Mouse (Mus musculus): Measurements from ENCODE around the gene Rusc2. TPM values are rescaled to one million over a fixed set of nuclear protein-coding genes. Genes with fewer than 3 reads are reported as not detected.

Gene Rusc2
- polyA plus RNA-seq, 1 experiment, result 8.5 TPM

- Histone ChIP-seq H3K36me3 (ENCODE audit: control insufficient read depth, insufficient read depth, low read length) (no peaks in the 10 kb centered on the region), H3K27me3 (ENCODE audit: control insufficient read depth, insufficient read depth, low read length) (no peaks in the 10 kb centered on the region), H3K4me1 (ENCODE audit: control insufficient read depth, insufficient read depth, insufficient read length) (no peaks in the 10 kb centered on the region), H3K4me3 (ENCODE audit: extremely low read depth, insufficient read depth, insufficient read length) (no peak overlapping the region), H3K27ac (ENCODE audit: insufficient read depth, low read length) (no peak overlapping the region)
- TF ChIP-seq POLR2A (IDR thresholded peaks at IDR 0.05; ENCODE audit: low read depth, low read length), result no peak
- no peak for TF ChIP-seq CTCF (IDR thresholded peaks at IDR 0.05; ENCODE audit: extremely low read depth, insufficient read depth, insufficient read length, insufficient replicate concordance)
- DNase-seq (ENCODE audit: low read depth in 1 of 2, low spot score in 2 of 2), result no peak
- WGBS, result 79% methylated on average over 2 of the region's 2 CpGs
Measured at GRCm38 (mm10) chr4:43344932-43345331, 36.8 kb upstream of the Rusc2 start.

DNA sequence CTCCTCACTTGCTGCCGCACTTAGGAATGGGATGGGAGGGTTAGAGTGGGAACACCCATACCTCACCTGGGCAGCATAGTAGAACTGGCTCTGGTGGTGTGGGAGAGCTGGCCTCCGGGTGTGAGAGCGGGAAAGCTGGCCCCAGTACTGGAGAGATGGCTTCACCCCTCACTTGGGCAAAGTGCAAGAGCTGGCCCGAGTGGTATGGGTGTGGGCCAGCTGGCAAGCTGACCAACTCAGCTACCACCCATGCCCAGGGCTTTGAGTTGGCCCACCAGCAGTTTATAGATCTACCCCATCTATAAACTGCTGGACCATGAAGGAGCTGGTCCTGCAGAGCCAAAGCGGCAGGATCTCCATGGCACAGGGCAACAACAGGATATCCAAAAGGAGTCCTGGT lies 32.6 kb upstream of the Rusc2 start:
- no peaks in the 10 kb centered on the region for H3K36me3 ChIP-seq (ENCODE audit: control insufficient read depth, insufficient read depth, low read length)
- no peak for TF ChIP-seq CTCF (IDR thresholded peaks at IDR 0.05; ENCODE audit: extremely low read depth, insufficient read depth, insufficient read length, insufficient replicate concordance)
- TF ChIP-seq POLR2A (IDR thresholded peaks at IDR 0.05; ENCODE audit: low read depth, low read length), result no peak
- 95% methylated on average over 5 of the region's 5 CpGs for WGBS
- no peak for DNase-seq (ENCODE audit: low read depth in 1 of 2, low spot score in 2 of 2)
- no peak overlapping the region for H3K27ac ChIP-seq (ENCODE audit: insufficient read depth, low read length)
- no peaks in the 10 kb centered on the region for H3K27me3 ChIP-seq (ENCODE audit: control insufficient read depth, insufficient read depth, low read length)
- no peaks in the 10 kb centered on the region for H3K4me1 ChIP-seq (ENCODE audit: control insufficient read depth, insufficient read depth, insufficient read length)
- H3K4me3 ChIP-seq (ENCODE audit: extremely low read depth, insufficient read depth, insufficient read length), result no peak overlapping the region

DNA sequence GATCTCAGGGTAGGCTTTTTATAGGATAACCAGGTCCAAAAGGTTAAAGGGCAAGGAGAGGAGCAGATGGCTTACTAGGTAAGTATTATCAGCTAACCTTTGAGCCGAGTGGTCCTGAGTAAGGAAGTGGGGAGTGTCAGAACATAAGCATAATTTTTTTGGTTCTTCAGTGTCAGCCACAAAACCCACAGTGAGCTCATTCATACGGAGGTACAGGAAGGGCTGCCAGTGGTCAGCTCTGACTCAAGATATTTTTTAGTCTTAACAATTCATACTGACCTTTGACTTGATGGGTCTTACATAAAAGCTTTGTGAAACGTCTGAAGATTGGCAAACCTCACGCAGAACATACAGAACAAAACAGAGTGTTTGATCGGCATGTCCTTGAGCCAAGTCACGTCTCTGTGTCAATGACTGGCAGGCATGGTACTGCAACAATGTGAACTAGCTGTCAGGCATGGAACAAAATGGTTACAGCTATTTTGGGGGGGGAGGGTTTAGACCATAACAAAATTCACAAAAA lies 31.7 kb upstream of the Rusc2 start:
- Histone ChIP-seq H3K4me3 (ENCODE audit: extremely low read depth, insufficient read depth, insufficient read length) (no peak overlapping the region), H3K27ac (ENCODE audit: insufficient read depth, low read length) (no peak overlapping the region), H3K27me3 (ENCODE audit: control insufficient read depth, insufficient read depth, low read length) (no peaks in the 10 kb centered on the region), H3K36me3 (ENCODE audit: control insufficient read depth, insufficient read depth, low read length) (no peaks in the 10 kb centered on the region), H3K4me1 (ENCODE audit: control insufficient read depth, insufficient read depth, insufficient read length) (no peaks in the 10 kb centered on the region)
- WGBS, result 53% methylated on average over 6 of the region's 6 CpGs
- TF ChIP-seq POLR2A (IDR thresholded peaks at IDR 0.05; ENCODE audit: low read depth, low read length), result no peak
- no peak for DNase-seq (ENCODE audit: low read depth in 1 of 2, low spot score in 2 of 2)

DNA sequence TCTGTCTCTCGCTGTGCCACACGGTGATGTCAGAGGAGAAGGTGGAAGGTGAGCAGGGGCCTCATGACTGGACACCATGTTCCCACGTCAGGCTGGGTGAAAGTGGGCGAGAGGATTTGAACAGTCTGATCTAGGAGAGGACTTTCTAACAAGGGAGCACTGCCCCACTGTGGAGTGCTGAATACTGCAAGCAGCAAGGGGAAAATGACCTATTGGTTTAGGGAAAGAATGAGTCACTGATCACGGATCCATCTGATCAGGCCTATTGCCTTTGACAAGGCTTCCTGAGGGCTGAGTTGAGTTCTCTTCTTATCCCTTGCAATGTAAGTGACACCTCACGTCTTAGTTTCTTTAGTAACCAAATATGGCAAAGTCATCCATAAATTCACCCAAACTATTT lies 28.1 kb upstream of the Rusc2 start:
- no peaks in the 10 kb centered on the region for H3K4me1 ChIP-seq (ENCODE audit: control insufficient read depth, insufficient read depth, insufficient read length)
- H3K36me3 ChIP-seq (ENCODE audit: control insufficient read depth, insufficient read depth, low read length), result no peaks in the 10 kb centered on the region
- H3K4me3 ChIP-seq (ENCODE audit: extremely low read depth, insufficient read depth, insufficient read length), result no peak overlapping the region
- TF ChIP-seq POLR2A (IDR thresholded peaks at IDR 0.05; ENCODE audit: low read depth, low read length) (no peak), CTCF (IDR thresholded peaks at IDR 0.05; ENCODE audit: extremely low read depth, insufficient read depth, insufficient read length, insufficient replicate concordance) (no peak)
- WGBS, result 88% methylated on average over 6 of the region's 6 CpGs
- DNase-seq (ENCODE audit: low read depth in 1 of 2, low spot score in 2 of 2), result no peak
- H3K27ac ChIP-seq (ENCODE audit: insufficient read depth, low read length), result no peak overlapping the region
- no peaks in the 10 kb centered on the region for H3K27me3 ChIP-seq (ENCODE audit: control insufficient read depth, insufficient read depth, low read length)

DNA sequence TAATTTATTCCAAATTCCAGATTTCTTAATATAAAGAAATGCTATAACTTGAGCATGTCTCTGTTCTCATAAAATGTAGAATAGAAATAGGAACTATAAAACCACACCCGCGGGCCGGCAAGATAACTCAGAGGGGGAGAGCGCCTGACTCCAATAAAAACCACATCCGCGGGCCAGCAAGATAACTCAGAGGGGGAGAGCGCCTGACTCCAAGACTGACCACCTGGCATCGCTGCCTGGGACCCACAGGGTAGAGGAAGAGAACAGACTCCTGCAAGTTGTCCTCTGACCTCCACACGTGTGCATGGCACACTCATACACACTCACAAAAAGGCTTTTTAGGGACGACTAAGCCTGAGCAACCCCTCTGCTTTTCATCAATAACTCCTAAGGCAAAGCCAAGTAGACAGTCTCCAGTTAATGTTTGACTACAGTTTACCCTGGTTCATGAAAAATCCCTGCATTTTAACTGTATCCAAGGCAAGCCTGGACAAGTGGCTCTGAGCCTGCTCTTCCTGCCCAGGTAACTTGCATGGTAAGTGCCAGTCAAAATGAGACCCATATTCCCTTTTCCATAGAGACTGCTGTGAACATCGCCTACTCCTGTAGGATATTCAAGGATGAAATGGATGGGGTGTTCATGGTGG lies 16.7 kb upstream of the Rusc2 start:
- H3K4me3 ChIP-seq (ENCODE audit: extremely low read depth, insufficient read depth, insufficient read length), result no peak overlapping the region

GRCm38 (mm10) chr4:43367295-43367694 lies 14.5 kb upstream of the Rusc2 start:
- DNase-seq (ENCODE audit: low read depth in 1 of 2, low spot score in 2 of 2), result no peak
- TF ChIP-seq CTCF (IDR thresholded peaks at IDR 0.05; ENCODE audit: extremely low read depth, insufficient read depth, insufficient read length, insufficient replicate concordance), result no peak
- TF ChIP-seq POLR2A (IDR thresholded peaks at IDR 0.05; ENCODE audit: low read depth, low read length), result no peak
- Histone ChIP-seq H3K4me3 (ENCODE audit: extremely low read depth, insufficient read depth, insufficient read length) (no peak overlapping the region), H3K4me1 (ENCODE audit: control insufficient read depth, insufficient read depth, insufficient read length) (no peaks in the 10 kb centered on the region), H3K27ac (ENCODE audit: insufficient read depth, low read length) (no peak overlapping the region), H3K36me3 (ENCODE audit: control insufficient read depth, insufficient read depth, low read length) (no peaks in the 10 kb centered on the region), H3K27me3 (ENCODE audit: control insufficient read depth, insufficient read depth, low read length) (no peaks in the 10 kb centered on the region)
- WGBS, result 82% methylated on average over 5 of the region's 5 CpGs

More for the DNA sequence above, 16.7 kb upstream of the Rusc2 start:
- Histone ChIP-seq H3K4me1 (ENCODE audit: control insufficient read depth, insufficient read depth, insufficient read length) (no peaks in the 10 kb centered on the region), H3K36me3 (ENCODE audit: control insufficient read depth, insufficient read depth, low read length) (no peaks in the 10 kb centered on the region), H3K27me3 (ENCODE audit: control insufficient read depth, insufficient read depth, low read length) (no peaks in the 10 kb centered on the region), H3K27ac (ENCODE audit: insufficient read depth, low read length) (no peak overlapping the region)
- no peak for DNase-seq (ENCODE audit: low read depth in 1 of 2, low spot score in 2 of 2)
- 40% methylated on average over 11 of the region's 11 CpGs for WGBS
- TF ChIP-seq CTCF (IDR thresholded peaks at IDR 0.05; ENCODE audit: extremely low read depth, insufficient read depth, insufficient read length, insufficient replicate concordance) (no peak), POLR2A (IDR thresholded peaks at IDR 0.05; ENCODE audit: low read depth, low read length) (no peak)

DNA sequence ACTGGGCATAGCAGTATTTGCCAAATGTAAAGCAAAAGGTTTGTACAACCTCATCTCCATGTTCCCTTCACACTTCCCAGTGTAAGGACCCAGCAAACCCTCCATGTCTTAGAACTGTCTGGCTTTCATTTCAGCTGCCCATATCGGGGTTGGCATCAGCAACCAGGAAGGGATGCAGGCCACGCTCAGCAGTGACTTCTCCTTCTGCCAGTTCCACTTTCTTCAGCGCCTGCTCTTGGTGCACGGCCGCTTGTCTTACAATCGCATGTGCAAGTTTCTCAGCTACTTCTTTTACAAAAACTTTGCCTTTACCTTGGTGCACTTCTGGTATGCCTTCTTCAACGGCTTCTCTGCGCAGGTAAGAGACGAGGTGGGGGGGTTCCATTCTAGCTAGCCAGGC lies 14.0 kb upstream of the Rusc2 start:
- Histone ChIP-seq H3K36me3 (ENCODE audit: control insufficient read depth, insufficient read depth, low read length) (no peaks in the 10 kb centered on the region), H3K27ac (ENCODE audit: insufficient read depth, low read length) (no peak overlapping the region), H3K4me1 (ENCODE audit: control insufficient read depth, insufficient read depth, insufficient read length) (no peaks in the 10 kb centered on the region), H3K27me3 (ENCODE audit: control insufficient read depth, insufficient read depth, low read length) (no peaks in the 10 kb centered on the region), H3K4me3 (ENCODE audit: extremely low read depth, insufficient read depth, insufficient read length) (no peak overlapping the region)
- 35% methylated on average over 9 of the region's 9 CpGs for WGBS
- no peak for DNase-seq (ENCODE audit: low read depth in 1 of 2, low spot score in 2 of 2)
- TF ChIP-seq CTCF (IDR thresholded peaks at IDR 0.05; ENCODE audit: extremely low read depth, insufficient read depth, insufficient read length, insufficient replicate concordance), result no peak
- no peak for TF ChIP-seq POLR2A (IDR thresholded peaks at IDR 0.05; ENCODE audit: low read depth, low read length)

Data from spleen, adult 2 months (tissue).